8 mouse cellular contexts compared by ENCODE assay signal in the genomic region with DNA sequence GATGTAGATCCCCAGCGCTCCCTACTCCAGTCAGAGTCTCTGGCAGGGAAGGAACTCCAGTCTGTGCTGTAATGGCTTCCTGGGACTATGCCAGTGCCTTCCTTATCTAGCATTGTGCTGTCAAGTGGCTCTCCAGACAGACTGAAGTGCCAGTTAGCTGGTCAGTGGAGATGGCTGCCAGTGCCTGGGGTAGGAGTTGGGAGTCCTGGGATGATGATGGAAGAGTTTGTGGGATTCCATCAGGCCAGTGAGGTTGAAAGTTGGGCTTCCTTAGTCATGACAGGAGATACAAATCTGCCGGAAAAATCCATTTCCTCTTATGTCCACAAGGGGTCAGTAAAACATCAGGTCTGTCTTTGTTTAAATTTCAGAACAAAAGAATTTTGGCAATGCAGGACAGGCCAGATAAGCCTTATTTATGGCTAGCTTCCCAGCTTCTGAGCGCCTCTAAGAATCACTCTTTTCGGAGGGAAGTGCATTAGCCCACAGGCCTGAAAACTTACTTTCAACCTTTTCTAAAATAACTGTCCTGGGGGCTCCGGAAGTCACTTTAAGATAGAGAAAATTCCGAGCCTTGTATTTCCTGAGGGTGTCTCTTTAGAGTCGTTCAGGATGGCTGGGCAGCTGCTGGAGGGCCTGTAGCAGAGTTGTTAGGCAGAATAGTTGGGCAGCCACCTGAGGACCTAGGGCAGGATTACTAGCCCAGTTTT.
DNase-seq lines count a peak whose midpoint lies in the region; ATAC-seq and TF ChIP-seq lines count a peak whose summit lies in the region.

No protein-coding gene starts in this region.

- TF ChIP-seq CTCF in heart, postnatal 0 days (IDR thresholded peaks at IDR 0.05; ENCODE audit: low read depth) = peak; percentile 67

- no peaks in the 10 kb centered on the region for H3K27me3 ChIP-seq in embryonic facial prominence, embryonic 13.5 days
- 0 out of 2 replicates have a peak, but pooled peaks cover 5% of the 10 kb centered on the region for H3K27me3 ChIP-seq in heart, postnatal 0 days (ENCODE audit: control insufficient read depth, insufficient read depth, low read length)
- H3K27me3 ChIP-seq in lung, embryonic 16.5 days (ENCODE audit: control insufficient read depth, insufficient read depth, low read depth, low read length) = no peaks in the 10 kb centered on the region

- TF ChIP-seq EP300 in heart, postnatal 0 days (IDR thresholded peaks at IDR 0.05; ENCODE audit: low read depth) = 0 out of 2 replicates have a peak, but pooled peaks have one; percentile 53

- H3K36me3 ChIP-seq in embryonic facial prominence, embryonic 13.5 days = no peaks in the 10 kb centered on the region
- no peaks in the 10 kb centered on the region for H3K36me3 ChIP-seq in heart, postnatal 0 days (replicated peaks; ENCODE audit: control insufficient read depth, insufficient read depth, low read length)
- no peaks in the 10 kb centered on the region for H3K36me3 ChIP-seq in lung, embryonic 16.5 days (ENCODE audit: control insufficient read depth, insufficient read depth, low read length)

- peak; percentile 38; the same call in 1 of the 2 replicates for ATAC-seq in embryonic facial prominence, embryonic 13.5 days (ENCODE audit: insufficient number of reproducible peaks, insufficient read depth, low FRiP score, low TSS enrichment, low read depth)
- peak; percentile 91 for ATAC-seq in heart, postnatal 0 days (ENCODE audit: insufficient read depth, low read depth)
- peak; percentile 91 for ATAC-seq in lung, embryonic 16.5 days (ENCODE audit: low read depth)

- DNase-seq in ES-CJ7 (ENCODE audit: low read depth, low spot score) = peak; percentile 60
- DNase-seq in adrenal gland, postnatal 14 days = peak; percentile 57
- DNase-seq in heart, postnatal 0 days (ENCODE audit: low spot score) = peak; percentile 93
- peak; percentile 59 for DNase-seq in kidney, postnatal 14 days
- DNase-seq in ovary, postnatal 36 days (ENCODE audit: low spot score) = peak; percentile 38
- DNase-seq in spleen, postnatal 14 days (ENCODE audit: low spot score in 2 of 2) = no peak

- H3K4me2 ChIP-seq in embryonic facial prominence, embryonic 13.5 days = no peak overlapping the region
- H3K4me2 ChIP-seq in heart, postnatal 0 days (ENCODE audit: low read depth, low read length) = peak overlapping the region; percentile 14; the same call in 1 of the 2 replicates
- no peak overlapping the region for H3K4me2 ChIP-seq in lung, embryonic 16.5 days (ENCODE audit: low read depth, low read length)

- 0 out of 2 replicates have a peak overlapping the region, but pooled peaks have one; percentile 27 for H3K9ac ChIP-seq in embryonic facial prominence, embryonic 13.5 days
- H3K9ac ChIP-seq in heart, postnatal 0 days (replicated peaks; ENCODE audit: low read depth, low read length) = no peak overlapping the region
- H3K9ac ChIP-seq in lung, embryonic 16.5 days (ENCODE audit: low read length) = 0 out of 2 replicates have a peak overlapping the region, but pooled peaks have one; percentile 3

- H3K27ac ChIP-seq in embryonic facial prominence, embryonic 13.5 days = peak overlapping the region; percentile 79
- H3K27ac ChIP-seq in heart, postnatal 0 days (ENCODE audit: low read depth) = peak overlapping the region; percentile 69
- peak overlapping the region; percentile 65 for H3K27ac ChIP-seq in lung, embryonic 16.5 days (ENCODE audit: low read length)

- H3K4me3 ChIP-seq in embryonic facial prominence, embryonic 13.5 days = no peak overlapping the region
- H3K4me3 ChIP-seq in heart, postnatal 0 days (ENCODE audit: low read depth, low read length) = no peak overlapping the region
- H3K4me3 ChIP-seq in lung, embryonic 16.5 days (ENCODE audit: low read length) = no peak overlapping the region

- 13% methylated on average over 7 of the region's 7 CpGs for WGBS in embryonic facial prominence, embryonic 13.5 days
- 1% methylated on average over 7 of the region's 7 CpGs for WGBS in heart, postnatal 0 days
- WGBS in lung, embryonic 16.5 days = 5% methylated on average over 7 of the region's 7 CpGs

- peaks cover 36% of the 10 kb centered on the region for H3K4me1 ChIP-seq in embryonic facial prominence, embryonic 13.5 days
- H3K4me1 ChIP-seq in heart, postnatal 0 days (ENCODE audit: control insufficient read depth, insufficient read depth) = peaks cover 24% of the 10 kb centered on the region
- peaks cover 34% of the 10 kb centered on the region for H3K4me1 ChIP-seq in lung, embryonic 16.5 days (replicated peaks; ENCODE audit: control insufficient read depth, insufficient read depth, low read length)

- no peaks in the 10 kb centered on the region for H3K9me3 ChIP-seq in embryonic facial prominence, embryonic 13.5 days
- H3K9me3 ChIP-seq in heart, postnatal 0 days (replicated peaks; ENCODE audit: control insufficient read depth, low read length) = no peaks in the 10 kb centered on the region
- H3K9me3 ChIP-seq in lung, embryonic 16.5 days (ENCODE audit: control insufficient read depth, low read length) = no peaks in the 10 kb centered on the region

Comparison
In these comparisons a context has a peak if more than half of its experiments do, and no peak if none do; other contexts are left out.
1. DNase-seq: peak in ES-CJ7 (single experiment), adrenal gland, postnatal 14 days (single experiment), heart, postnatal 0 days (single experiment), kidney, postnatal 14 days (single experiment) and ovary, postnatal 36 days (single experiment); none in spleen, postnatal 14 days (0 of 2).
2. ATAC-seq: peak in every context shown above with its lines; median percentile 91 in heart, postnatal 0 days; 91 in lung, embryonic 16.5 days; 38 in embryonic facial prominence, embryonic 13.5 days.
3. Peak in every context shown above with its lines, with median percentiles within 50 percentile points of each other: H3K27ac ChIP-seq.